8 mouse cellular contexts compared by ENCODE assay signal in the genomic region with DNA sequence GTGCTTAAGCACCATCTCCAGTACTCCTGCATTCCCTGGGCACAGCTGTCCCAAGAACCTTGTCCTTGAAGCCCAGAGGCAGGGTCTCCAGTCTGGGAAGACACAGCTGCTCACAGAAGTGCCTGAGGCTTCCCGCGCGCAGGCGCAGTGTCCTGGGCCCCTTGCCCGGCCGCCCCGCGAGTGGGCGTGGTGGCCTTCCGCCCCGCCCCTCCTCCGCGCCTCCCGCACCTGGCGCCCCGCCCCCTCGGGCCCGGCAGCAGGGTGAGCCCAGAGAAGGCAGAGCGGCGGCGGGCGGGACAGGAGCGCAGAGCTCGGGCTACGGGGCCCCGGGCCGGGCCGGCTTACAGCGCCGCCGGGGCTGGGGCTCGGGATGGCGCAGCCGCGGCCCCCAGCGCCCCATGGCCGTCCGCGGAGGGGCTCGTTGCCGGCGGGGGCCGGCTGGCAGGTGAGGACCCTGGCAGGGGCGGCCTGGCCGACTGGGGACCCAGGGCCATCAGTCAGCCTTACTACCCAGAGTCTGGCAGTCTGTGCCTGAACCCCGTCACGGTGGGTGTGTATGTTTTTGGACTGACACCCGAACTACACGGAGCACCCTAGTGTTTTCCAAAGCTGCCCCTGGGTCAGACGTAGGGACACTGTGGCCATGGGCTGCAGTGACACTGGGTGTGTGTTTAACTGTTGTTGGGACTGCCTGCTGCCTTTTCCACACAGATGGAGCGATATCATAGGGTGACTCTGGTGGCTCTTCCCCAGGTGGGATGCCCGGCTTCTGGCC. TPM values are rescaled to one million over a fixed set of nuclear protein-coding genes. Genes with fewer than 3 reads are reported as not detected.
DNase-seq lines count a peak whose midpoint lies in the region; ATAC-seq and TF ChIP-seq lines count a peak whose summit lies in the region.

No protein-coding gene starts in this region.

- peak overlapping the region; percentile 61 for H3K4me2 ChIP-seq in liver, embryonic 14.5 days (ENCODE audit: low read depth)
- H3K4me2 ChIP-seq in neural tube, embryonic 12.5 days (replicated peaks): peak overlapping the region; percentile 93

- TF ChIP-seq CTCF in liver, embryonic 14.5 days (IDR thresholded peaks at IDR 0.05; ENCODE audit: low read depth): no peak

- TF ChIP-seq EP300 in liver, embryonic 14.5 days (IDR thresholded peaks at IDR 0.05; ENCODE audit: low read depth): no peak

- H3K4me3 ChIP-seq in megakaryocyte, embryonic 14.5 days (replicated peaks): peak overlapping the region; percentile 5
- H3K4me3 ChIP-seq in liver, embryonic 14.5 days (ENCODE audit: insufficient read depth in 1 of 2, low read depth in 2 of 2, low read length in 2 of 2): peak overlapping the region; percentile 25 to 46
- H3K4me3 ChIP-seq in neural tube, embryonic 12.5 days: peak overlapping the region; percentile 62

- H3K9ac ChIP-seq in liver, embryonic 14.5 days (replicated peaks): no peak overlapping the region
- peak overlapping the region; percentile 82 for H3K9ac ChIP-seq in neural tube, embryonic 12.5 days

- 2% methylated on average over 52 of the region's 52 CpGs for WGBS in liver, embryonic 14.5 days (ENCODE audit: insufficient replicate concordance)
- 4% methylated on average over 51 of the region's 52 CpGs for WGBS in neural tube, embryonic 12.5 days

- ATAC-seq in megakaryocyte, adult 5-6 weeks (ENCODE audit: poor library complexity, severe bottlenecking): no peak
- ATAC-seq in liver, embryonic 14.5 days (ENCODE audit: insufficient read depth): peak; percentile 73
- peak; percentile 80 for ATAC-seq in neural tube, embryonic 12.5 days (ENCODE audit: low FRiP score, low read depth)

- no peak overlapping the region for H3K27ac ChIP-seq in liver, embryonic 14.5 days
- no peak overlapping the region for H3K27ac ChIP-seq in neural tube, embryonic 12.5 days

- H3K9me3 ChIP-seq in megakaryocyte, embryonic 14.5 days: no peaks in the 10 kb centered on the region
- H3K9me3 ChIP-seq in liver, embryonic 14.5 days (ENCODE audit: control insufficient read depth, low read length): no peaks in the 10 kb centered on the region
- no peaks in the 10 kb centered on the region for H3K9me3 ChIP-seq in neural tube, embryonic 12.5 days

- peaks cover 20% of the 10 kb centered on the region for H3K4me1 ChIP-seq in megakaryocyte, embryonic 14.5 days
- H3K4me1 ChIP-seq in liver, embryonic 14.5 days (replicated peaks; ENCODE audit: control insufficient read depth in 2 of 2, insufficient read depth in 2 of 2, low read length in 1 of 2): peaks cover 0 to 9% of the 10 kb centered on the region in 2 experiments; a peak in 1 of 4 replicates
- H3K4me1 ChIP-seq in neural tube, embryonic 12.5 days: peaks cover 28% of the 10 kb centered on the region

- DNase-seq in embryo, embryonic 11.5 days (ENCODE audit: low read depth, low spot score): peak; percentile 90
- peak; percentile 57 for DNase-seq in heart, adult 8-10 months (ENCODE audit: low spot score)
- DNase-seq in kidney, adult 11 months: peak; percentile 86
- peak; percentile 31 to 47 (median 46) for DNase-seq in liver, embryonic 14.5 days (ENCODE audit: low read depth in 3 of 3, low spot score in 3 of 3)
- DNase-seq in testis, postnatal 14 days (ENCODE audit: low spot score): peak; percentile 89

- H3K36me3 ChIP-seq in megakaryocyte, embryonic 14.5 days (replicated peaks; ENCODE audit: low read length): no peaks in the 10 kb centered on the region
- no peaks in the 10 kb centered on the region for H3K36me3 ChIP-seq in liver, embryonic 14.5 days (replicated peaks; ENCODE audit: control insufficient read depth, insufficient read depth, low read depth)
- H3K36me3 ChIP-seq in neural tube, embryonic 12.5 days: no peaks in the 10 kb centered on the region

- H3K27me3 ChIP-seq in megakaryocyte, embryonic 14.5 days (replicated peaks): peaks cover 94% of the 10 kb centered on the region
- peaks cover 7% of the 10 kb centered on the region for H3K27me3 ChIP-seq in liver, embryonic 14.5 days (ENCODE audit: control insufficient read depth, insufficient read depth, low read length)
- peaks cover 12% of the 10 kb centered on the region for H3K27me3 ChIP-seq in neural tube, embryonic 12.5 days (replicated peaks)

RNA-seq across cellular contexts. Expression of gene Rap1gap, which starts 42.9 kb away (rescaled TPM):
- polyA plus RNA-seq in megakaryocyte, embryonic 14.5 days (2012; ENCODE audit: insufficient read depth, low replicate concordance): 3.9 and 26.0 TPM in 2 replicates
- total RNA-seq in megakaryocyte, adult 5-6 weeks (2015): 0.31 and 0.87 TPM in 2 replicates
- total RNA-seq in megakaryocyte, adult 5-6 weeks (2017): 0.88 and 0.98 TPM in 2 replicates
- 10 to 100 TPM; 12.1 to 16.5 (median 14.5) TPM for total RNA-seq in heart, adult 8-10 months (2022)
- 2.7 and 3.1 TPM in 2 replicates for polyA plus RNA-seq in liver, embryonic 14.5 days (2012; rRNA removed)
- 1.6 and 1.7 TPM in 2 replicates for polyA plus RNA-seq in liver, embryonic 14.5 days (2014; fragmentation: Nextera tagmentation; extraction: Ambion mirVana)
- 18.3 and 24.7 TPM in 2 replicates for polyA plus RNA-seq in neural tube, embryonic 12.5 days (2016; fragmentation: Nextera tagmentation; extraction: Ambion mirVana)

Comparison
In these comparisons a context has a peak if more than half of its experiments do, and no peak if none do; other contexts are left out.
1. H3K4me3 ChIP-seq: peak in every context shown above with its lines; median percentile 62 in neural tube, embryonic 12.5 days; 36 in liver, embryonic 14.5 days; 5 in megakaryocyte, embryonic 14.5 days.